Mouse (Mus musculus): Measurements from ENCODE around the gene F7.

F7 gene

DNA sequence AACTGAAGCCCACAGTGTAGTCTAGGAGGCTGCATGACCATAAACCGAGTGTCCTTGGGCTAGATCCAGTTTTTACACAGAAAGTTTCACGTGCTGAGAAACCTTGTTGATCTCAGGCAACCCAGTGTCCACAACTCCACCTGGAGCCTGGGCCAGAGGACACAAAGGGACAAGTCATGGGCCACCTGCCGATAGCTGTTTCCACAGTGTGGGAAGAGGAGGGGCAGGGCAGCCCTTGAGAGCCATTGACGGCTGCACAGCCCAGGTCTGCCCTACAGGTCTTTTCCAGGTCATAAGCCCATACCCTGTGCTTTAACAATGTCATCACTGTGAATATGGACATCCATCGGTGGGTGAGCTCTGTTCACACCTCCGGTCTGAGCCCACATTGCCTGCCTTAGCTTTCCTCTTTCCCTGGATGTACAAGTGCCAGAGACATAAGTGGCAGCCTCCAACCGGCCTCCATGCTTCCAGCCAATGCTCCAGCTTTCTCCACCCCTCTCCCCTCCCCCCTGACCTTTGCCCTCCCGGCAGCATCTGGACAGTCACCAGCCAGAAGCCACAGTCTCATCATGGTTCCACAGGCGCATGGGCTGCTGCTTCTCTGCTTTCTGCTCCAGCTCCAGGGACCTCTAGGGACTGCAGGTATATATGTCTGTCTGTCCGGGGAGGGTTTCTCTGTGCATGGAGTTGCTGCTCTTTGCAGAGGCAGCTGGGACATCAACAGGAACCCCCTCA, at the start of gene F7:
Gene F7 (plus strand): TSS at position 548 of the 738 bp plus-strand sequence.
- peak; percentile 36 for DNase-seq (ENCODE audit: low spot score)

DNA sequence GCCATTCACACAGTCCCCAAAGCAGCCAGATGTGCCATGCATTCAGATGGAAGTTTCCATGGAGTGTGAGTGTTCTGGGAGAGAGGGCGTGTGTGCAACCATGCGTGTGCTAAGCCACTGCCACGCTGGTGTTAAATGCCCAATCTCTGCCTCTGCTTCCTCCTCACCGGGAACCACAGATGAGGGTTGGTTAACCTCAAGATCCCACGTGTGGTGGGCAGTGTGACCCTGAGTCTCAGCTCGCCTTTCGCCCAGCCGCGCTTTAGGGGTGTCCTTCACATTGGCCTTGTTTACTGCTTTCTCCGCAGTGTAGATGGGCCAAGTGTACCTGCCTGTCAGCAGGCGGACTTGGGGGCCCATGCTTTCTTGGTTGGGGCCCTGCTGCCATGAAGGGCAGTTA, 49.5 kb upstream of the F7 start:
- no peak for DNase-seq (ENCODE audit: low spot score)

DNA sequence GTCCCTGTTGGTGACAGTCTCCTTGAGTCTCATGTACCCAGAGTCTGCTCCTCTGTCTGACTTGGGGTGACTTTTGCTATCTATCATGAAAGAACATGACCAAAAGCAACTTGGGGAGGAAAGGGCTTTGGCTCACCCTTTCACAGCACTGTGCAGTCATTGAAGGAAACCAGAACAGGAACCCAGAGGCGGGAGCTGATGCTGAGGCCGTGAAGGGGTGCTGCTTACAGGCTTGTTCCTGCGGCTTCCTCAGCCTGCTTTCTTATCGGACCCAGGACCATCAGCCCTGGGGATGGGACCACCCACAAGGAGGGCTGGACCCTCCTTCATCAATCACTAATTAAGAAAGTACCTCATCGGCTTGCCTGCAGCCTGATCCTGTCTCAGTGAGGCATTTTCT, 49.1 kb upstream of the F7 start:
- no peak for DNase-seq (ENCODE audit: low spot score)

DNA sequence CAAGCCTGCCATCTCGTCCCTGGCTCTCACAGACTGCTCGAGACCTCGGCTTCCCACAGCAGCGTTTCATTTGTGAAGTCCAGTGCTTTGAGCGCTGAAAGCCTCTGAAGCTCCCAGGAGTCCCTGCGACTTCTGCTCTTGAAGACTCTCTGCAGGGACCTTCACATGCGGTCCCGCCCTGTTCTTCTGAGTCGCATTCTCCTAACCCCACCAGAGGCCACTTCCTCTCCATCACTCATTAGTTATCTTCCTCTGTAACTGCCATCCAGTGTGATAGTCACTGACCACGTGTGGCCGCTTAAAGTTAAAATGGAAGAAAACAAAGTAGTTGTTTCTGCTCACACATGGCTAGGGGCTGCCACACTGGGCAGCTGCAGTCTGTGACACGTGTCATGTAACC, 48.5 kb upstream of the F7 start:
- DNase-seq (ENCODE audit: low spot score), result no peak

DNA sequence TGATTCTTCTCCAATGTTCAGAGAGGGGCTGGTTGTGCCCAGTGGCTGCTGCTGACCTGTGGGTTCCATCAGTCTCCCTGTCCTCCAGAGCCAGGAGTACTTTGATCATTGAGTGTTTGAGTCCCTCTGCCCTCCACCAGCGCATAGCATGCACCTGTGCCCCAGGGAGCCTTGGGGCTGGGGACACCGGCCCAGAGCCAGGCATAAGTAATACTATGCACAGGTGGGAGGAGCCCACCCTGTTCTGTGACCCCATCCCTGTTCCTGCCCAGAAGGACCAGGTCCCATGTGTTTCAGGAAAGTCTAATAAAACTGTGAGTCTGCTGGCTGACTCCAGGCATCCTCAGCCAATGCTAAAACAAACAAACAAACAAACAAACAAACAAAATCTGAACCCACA, 47.5 kb upstream of the F7 start:
- no peak for DNase-seq (ENCODE audit: low spot score)

DNA sequence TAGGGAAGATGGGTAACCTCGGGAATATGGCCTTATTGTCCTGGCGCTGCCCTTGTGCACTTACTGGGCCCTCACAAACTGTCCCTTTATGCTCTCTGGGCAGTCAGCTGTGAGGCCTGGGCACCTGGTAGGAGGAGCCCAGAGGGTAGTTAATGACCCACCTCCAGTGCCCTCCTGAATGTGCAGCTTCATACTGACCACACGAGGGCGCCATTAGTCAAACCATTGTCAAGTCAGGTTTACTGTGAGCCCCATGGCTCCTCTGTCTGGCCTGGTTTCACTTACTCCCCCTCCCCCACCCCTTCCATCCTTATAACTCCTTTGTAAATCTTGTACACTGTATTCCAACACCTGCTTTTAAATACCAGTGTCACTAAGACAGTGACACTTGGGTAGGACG, 47.1 kb upstream of the F7 start:
- DNase-seq (ENCODE audit: low spot score), result peak; percentile 90

DNA sequence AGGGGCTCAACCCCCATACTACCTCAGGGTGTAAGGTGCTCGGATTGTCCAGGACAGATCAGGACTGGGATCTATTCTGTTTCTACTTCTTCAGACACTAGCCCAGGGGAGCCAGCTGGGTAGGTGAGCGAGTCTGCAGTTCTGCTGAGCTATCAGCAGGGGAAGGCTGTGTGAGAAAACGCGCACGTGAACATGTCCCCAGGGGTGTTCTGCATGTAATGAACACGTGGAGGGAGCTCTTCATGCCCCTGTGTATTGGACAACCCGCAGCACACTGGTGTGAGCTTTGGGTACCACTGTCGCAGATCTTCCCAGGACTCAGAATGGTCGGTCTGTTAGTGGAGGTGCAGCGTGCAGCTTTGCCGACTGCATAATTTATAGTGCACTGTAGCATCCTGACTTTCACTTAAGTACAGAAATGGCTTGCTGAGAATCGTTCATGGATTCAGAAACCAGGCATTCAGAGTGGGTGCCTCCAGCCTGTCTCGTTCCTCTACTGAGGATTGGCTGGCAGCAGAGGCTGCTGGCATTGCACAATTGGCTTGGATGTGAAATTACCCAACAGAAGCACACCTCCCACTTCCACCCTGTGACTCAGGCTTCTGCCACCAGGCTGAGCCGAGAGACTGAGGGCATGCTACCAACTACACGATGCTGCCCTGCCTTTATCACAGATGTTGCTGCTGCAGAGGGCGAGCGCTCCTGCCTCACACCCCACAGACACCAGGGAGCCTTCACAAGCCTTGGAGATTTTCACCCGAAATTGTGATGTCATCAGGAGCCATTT, 42.0 kb upstream of the F7 start:
- no peak for DNase-seq (ENCODE audit: low spot score)

DNA sequence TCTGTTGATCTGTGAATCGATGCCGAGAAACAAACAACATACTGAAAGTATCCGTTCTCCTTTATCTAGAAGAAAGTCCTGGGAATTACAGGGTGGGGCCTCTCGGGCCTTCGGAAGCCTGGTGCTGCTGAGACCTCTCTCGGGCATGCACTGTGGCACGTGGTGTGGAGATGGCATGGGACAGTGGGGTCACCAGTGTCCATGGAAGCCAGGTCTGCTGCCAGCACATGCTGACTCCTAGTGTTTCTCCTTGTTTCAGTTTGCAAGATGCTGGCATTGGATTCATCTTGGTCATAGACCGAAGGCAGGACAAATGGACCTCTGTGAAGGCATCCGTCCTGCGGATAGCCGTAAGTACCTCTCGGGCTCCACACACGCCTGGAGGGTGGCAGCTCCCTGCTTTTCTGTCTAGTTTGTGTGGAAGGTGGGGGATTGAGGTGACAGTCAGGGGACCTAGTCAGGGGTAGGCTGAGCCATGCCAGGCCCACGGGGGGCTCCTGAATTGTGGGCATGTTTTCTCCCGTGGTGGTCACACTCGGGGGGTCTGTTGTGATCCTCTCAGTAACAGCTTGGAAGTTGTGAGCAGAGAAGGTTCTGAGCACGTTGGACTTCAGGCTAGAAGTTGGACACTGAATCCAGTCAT, 41.1 kb upstream of the F7 start:
- no peak for DNase-seq (ENCODE audit: low spot score)

DNA sequence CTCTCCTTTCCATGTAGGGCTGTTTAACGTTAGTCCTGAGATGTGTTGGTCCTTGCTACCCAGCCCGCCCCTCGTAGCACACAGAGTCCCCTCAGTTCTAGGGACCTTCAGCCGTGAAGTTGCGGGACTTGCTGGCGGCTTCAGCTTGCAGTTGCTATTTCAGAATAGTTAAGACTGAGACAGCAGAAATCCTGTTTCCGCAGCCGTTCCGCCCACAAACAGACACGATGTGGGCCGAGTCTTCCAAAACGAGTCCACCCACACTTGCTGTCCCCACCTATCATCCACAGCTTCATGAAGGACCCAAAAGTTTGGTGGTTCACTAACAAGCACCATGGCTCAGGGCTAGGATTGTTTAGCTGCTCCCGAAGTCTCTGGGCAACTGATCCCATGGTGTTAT, 40.6 kb upstream of the F7 start:
- DNase-seq (ENCODE audit: low spot score), result no peak

DNA sequence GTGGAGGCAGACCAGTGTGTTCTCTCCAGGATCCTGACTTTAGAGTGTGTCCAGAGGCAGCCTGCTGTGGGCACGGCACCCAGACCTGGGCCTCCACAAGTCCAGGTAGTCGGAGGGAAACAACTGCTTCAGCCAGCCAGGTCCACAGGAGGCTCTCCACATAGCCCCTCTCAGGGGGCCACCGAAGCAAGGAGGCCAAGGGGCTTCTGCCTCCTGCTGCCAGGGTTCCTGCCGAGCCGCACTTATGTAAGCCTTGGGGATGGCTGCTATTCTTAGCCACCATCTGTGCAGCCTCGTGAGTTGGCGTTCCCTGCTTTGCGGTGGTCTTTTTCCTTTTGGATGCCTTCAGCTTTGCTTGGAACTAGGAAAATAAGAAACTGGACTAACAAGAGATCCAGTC, 38.3 kb upstream of the F7 start:
- no peak for DNase-seq (ENCODE audit: low spot score)

DNA sequence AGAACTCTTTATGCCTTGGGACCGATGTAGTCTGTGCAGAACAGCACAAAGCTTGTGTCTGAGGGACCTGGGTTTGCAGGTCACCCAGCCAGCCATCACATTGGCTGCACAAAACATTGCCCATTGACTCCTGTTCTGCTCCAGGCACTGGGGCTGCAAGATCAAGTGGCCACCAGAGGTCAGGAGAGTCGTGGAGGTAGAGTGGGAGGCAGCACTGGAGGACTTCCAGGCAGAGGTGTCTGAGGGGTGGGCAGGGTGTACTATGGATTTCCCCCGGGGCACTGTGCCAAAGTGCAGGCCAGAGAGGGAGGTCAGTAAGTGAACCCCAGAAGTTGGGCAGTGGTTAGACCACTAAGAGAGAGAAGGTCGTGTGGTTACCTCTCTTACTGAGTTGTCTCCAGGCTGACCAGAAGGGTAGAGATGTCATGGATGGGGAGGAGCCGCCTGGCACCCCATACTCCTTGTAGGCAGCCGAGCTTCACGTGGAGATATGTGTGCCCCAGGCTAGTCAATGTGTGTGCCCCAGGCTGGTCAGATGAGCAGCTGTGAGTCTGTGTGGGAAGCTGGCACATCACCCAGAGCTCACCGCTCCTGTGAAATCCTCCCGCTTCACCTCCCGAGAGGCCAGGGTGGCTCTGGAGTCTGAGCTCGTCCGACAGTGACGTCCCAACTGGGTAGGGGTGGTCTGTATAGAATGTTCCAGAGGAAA, 37.0 kb upstream of the F7 start:
- no peak for DNase-seq (ENCODE audit: low spot score)

DNA sequence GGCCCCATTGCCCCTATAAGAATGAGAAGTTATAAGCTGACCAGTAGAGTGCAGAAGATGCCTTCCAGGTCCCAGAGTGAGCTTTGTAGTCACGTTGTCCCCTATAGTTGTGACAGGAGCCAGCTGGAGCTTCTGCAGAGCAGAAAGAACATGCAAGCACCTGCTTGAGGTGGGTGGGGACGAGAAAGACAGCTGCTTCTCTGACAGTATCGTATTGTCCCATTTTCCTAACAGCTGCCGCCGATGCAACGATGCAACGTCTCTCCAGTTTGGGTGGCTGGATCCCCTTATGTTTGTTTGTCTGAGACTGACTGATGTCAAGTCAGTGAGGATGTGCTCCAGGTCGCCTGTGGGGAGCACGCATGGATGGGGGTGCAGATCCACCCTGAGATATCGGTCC, 34.4 kb upstream of the F7 start:
- no peak for DNase-seq (ENCODE audit: low spot score)

DNA sequence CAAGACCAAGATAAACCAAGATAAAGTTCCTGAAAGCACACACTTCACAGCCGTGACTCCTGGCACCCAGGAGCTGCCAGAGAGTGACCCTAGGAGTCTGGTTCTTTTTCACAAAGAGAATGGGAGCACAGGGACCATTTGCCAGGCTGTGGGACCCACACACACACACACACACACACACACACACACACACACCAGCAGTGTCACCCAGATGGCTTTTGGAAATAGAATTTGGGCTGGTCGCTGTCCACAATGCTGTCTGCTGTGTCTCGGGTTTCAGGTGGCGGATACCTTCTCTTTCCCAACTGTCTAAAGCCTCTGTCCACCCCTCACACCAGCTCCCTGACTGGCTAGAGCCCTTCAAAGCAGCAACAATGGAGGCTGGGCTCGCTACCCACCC, 31.4 kb upstream of the F7 start:
- no peak for DNase-seq (ENCODE audit: low spot score)

DNA sequence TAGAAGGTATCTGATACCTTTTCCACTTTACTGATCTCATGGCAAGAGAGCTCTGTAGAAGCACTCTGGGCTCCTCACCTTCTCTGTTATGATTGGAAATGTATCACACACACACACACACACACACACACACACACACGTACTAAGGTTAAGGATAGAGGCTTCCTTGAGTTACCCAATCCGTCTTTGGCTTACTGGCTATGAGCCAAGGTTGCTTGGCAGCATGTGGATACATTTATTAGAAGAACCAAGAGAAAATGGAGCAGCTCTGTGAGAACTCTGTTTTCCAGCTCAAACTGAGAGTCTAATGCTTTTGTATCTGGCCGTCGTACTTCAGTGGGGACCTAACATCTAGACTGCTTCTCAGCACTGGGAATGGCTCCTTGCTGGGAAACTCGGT, 30.4 kb upstream of the F7 start:
- no peak for DNase-seq (ENCODE audit: low spot score)

DNA sequence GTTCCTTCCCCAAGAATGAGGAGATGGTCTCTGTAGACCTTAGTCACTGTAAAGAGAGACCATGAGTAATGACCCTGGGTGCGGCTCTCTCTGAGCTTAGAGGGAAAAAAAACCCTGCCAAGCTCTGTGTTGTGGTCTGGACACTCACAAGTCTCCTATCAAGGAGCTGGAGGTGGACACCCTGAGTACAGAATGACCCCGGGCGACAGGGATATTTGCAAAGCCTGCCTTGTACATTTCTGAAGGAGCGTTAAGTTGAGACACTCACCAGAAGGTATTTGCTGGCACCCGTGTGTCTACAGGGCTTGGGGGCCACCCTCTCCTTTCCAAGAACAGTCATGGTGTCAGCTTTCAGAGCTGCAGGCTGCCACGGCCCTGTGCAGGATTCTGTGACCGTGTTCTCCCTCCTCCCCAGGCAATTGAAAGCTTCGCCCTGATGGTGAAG, 29.0 kb upstream of the F7 start:
- DNase-seq (ENCODE audit: low spot score), result peak; percentile 22

DNA sequence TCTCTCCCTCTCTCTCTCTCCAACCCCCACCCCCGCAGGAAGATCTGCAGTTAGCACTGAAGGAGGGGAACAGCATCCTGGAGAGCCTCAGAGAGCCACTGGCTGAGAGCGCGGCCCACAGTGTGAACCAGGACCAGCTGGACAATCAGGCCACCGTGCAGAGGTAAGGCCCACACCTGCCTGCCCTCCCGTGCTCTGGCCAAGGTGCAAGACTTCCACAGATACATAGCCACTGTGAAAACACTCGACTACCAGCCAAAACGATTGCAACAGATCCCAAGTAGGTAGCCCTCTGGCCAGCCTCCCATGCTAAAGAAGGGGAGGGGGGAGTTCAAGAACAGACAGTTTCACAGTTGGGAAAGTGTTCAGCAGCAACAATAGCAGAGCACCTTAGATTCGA, 27.5 kb upstream of the F7 start:
- DNase-seq (ENCODE audit: low spot score), result no peak

DNA sequence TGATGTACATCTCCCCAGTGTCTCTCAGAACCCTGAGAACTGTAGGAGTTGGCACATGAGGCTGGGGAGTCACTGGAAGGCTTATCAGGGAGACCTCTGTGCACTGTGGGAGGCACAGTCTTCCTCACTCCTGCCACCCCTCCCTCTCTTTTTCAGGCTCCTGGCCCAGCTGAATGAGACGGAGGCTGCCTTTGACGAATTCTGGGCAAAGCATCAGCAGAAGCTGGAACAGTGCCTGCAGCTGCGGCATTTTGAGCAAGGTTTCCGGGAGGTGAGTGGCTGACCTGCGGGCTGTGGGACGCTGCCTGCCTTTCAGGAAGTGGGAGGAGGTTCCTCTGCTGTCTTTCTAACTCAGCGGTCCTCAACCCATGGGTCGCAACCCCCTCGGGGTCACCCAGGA, 26.0 kb upstream of the F7 start:
- DNase-seq (ENCODE audit: low spot score), result no peak

DNA sequence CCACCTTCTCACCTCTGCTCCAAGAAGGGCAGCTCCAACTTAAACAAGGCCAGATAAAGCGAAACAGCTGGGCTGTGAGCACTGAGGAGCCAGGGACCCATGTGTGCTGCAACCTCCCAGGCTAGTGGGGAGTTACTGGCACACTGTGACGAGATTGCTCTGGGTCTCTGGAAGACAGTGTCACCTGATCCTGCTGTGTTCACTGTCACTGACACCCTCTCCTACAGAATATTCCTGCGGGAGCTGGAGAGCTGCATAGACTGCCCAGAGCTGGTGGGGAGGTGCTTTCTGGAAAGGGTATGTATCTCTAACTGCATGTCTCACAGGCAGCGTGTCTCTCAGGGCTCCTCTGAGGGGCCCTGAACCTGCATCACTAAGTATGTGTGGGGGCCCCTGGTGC, 18.4 kb upstream of the F7 start:
- no peak for DNase-seq (ENCODE audit: low spot score)

DNA sequence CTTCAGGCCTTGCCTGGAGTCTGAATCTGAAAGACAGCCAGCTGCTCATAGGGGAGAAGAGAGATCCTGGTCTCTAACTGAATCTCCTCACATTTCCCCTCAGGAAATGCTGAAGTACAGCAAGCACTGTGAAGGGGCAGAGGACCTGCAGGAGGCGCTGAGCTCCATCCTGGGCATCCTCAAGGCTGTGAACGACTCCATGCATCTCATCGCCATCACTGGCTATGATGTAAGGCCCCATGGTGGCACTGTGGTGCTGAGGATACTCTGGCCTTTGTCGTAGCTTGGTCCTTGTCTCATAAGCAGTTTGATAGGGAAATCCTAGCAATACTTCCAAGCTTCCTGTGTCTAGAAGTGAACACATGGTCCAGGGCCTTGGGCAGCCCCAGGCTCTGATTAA, 15.5 kb upstream of the F7 start:
- no peak for DNase-seq (ENCODE audit: low spot score)

DNA sequence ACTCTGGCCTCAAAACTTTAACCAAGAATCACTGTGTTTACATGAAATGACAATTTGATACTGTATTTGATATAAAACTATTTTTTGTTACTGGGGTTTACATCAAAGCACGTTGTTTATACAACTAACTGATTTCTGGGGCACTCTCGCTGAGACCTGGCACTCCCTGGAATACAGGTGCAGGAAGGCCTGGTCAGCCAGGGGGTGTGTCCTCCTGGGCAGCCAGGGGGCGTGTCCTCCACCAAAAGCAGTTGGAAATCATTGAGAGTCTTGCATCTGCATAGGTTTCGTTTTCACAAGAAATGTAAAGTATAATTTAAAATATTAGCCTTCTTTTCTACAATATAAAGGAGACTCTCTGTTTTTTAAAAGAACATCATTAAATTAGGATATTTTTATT, 6.3 kb upstream of the F7 start:
- DNase-seq (ENCODE audit: low spot score), result no peak

DNA sequence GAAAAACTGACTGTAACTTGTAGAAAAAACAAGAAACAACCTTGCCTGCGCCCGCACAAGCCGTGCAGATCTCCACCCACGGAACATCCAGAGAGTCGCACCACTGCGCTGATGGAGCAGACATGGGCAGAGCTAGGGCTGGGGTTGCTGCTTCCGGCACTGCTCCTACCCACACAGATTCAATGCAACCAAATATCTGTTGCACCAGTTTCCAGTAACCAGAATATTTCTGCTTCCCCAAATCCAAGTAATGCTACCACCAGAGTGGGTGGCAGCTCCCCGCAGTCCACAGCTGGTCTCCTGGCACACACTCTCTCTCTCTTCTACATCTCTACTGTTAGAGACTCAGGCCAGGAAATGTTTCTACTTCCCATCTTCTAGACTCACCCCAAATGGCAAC, 4.0 kb upstream of the F7 start:
- DNase-seq (ENCODE audit: low spot score), result no peak

DNA sequence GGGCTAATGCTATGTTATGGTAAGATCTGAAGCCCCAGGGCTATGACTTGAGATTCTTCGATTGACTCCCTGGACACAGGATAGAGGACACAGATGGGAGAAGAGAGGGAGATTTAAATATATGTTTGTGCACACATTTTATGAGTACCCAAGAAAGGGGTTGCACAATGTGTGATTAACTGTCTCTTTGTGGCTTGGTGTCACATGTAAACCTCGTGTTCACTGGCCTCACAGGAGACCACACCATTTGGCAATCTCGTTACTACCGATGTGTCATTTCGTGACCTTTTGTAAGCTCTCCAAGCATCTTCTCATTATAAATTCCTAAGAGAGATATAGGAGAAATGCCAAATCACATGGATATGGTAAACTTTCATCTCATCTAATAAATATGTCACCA, 1.8 kb downstream of the F7 start:
- DNase-seq (ENCODE audit: low spot score), result no peak

DNA sequence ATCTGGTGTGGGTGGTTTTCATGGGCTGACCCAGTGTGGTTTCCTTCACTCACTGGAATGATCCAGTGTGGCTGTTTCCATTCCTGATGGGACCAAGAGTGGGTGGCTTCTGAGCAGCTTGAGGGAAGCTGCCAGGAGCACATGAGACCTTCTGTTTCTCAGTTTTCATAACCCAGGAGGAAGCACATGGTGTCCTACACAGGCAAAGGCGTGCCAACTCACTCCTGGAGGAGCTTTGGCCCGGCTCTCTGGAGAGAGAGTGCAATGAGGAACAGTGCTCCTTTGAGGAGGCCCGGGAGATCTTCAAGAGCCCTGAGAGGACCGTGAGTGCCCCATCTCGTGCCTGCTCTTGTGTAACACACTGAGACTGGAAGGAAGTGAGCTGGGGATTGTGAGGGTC, 2.6 kb downstream of the F7 start:
- no peak for DNase-seq (ENCODE audit: low spot score)
